Mouse (Mus musculus) ovary, postnatal 14 days (tissue): ENCODE results near the gene Tbc1d16.

Experiments
- DNase-seq: peaks from one replicate; pipeline ENCODE4 v3.0.0; 2022; ENCODE audit warnings: low spot score

Tbc1d16 gene

GRCm38 (mm10) chr11:119176389-119177179 lies 51.7 kb downstream of the Tbc1d16 start:
- no peak for DNase-seq

- no peak for DNase-seq
Measured at GRCm38 (mm10) chr11:119171588-119171987, 56.7 kb downstream of the Tbc1d16 start.

- DNase-seq = no peak
Measured at GRCm38 (mm10) chr11:119168851-119169250, 59.4 kb downstream of the Tbc1d16 start.

- DNase-seq = no peak
Measured at GRCm38 (mm10) chr11:119165995-119166394, 62.3 kb downstream of the Tbc1d16 start.

GRCm38 (mm10) chr11:119164375-119164774 lies 63.9 kb downstream of the Tbc1d16 start:
- DNase-seq = no peak

GRCm38 (mm10) chr11:119163734-119163992 lies 64.6 kb downstream of the Tbc1d16 start:
- no peak for DNase-seq

GRCm38 (mm10) chr11:119162959-119163733 lies 65.2 kb downstream of the Tbc1d16 start:
- no peak for DNase-seq

GRCm38 (mm10) chr11:119161665-119162064 lies 66.6 kb downstream of the Tbc1d16 start:
- DNase-seq = no peak

GRCm38 (mm10) chr11:119160050-119160449 lies 68.2 kb downstream of the Tbc1d16 start:
- no peak for DNase-seq

- no peak for DNase-seq
Measured at GRCm38 (mm10) chr11:119159496-119159895, 68.8 kb downstream of the Tbc1d16 start.

- DNase-seq = no peak
Measured at GRCm38 (mm10) chr11:119157377-119158189, 70.7 kb downstream of the Tbc1d16 start.

- DNase-seq = no peak
Measured at GRCm38 (mm10) chr11:119156481-119157254, 71.6 kb downstream of the Tbc1d16 start.

- DNase-seq = no peak
Measured at GRCm38 (mm10) chr11:119155638-119156480, 72.4 kb downstream of the Tbc1d16 start.

- no peak for DNase-seq
Measured at GRCm38 (mm10) chr11:119152321-119152831, 75.9 kb downstream of the Tbc1d16 start.

- DNase-seq = no peak
Measured at GRCm38 (mm10) chr11:119151073-119151607, 77.2 kb downstream of the Tbc1d16 start.

- DNase-seq = no peak
Measured at GRCm38 (mm10) chr11:119150442-119150841, 77.9 kb downstream of the Tbc1d16 start.

- DNase-seq = no peak
Measured at GRCm38 (mm10) chr11:119148829-119149228, 79.5 kb downstream of the Tbc1d16 start.

- no peak for DNase-seq
Measured at GRCm38 (mm10) chr11:119147153-119147552, 81.1 kb downstream of the Tbc1d16 start.

GRCm38 (mm10) chr11:119146140-119146539 lies 82.2 kb downstream of the Tbc1d16 start:
- no peak for DNase-seq

GRCm38 (mm10) chr11:119144801-119145475 lies 83.4 kb downstream of the Tbc1d16 start:
- DNase-seq = no peak
